Mouse (Mus musculus) ES-E14 (cell line): ENCODE measurements around the gene Tm2d3.

Source experiments
- CHD2 ChIP-seq: IDR thresholded peaks from 2 replicates; pipeline ENCODE4 v1.6.1; 2014; ENCODE audit warnings: mild to moderate bottlenecking, low read depth, low read length, inconsistent platforms
- HCFC1 ChIP-seq: IDR thresholded peaks from 2 replicates; pipeline ENCODE4 v1.6.1; 2012; ENCODE audit warnings: low read length, inconsistent platforms, borderline replicate concordance; ENCODE audit not compliant: insufficient read depth
- ZC3H11A ChIP-seq: IDR thresholded peaks from 2 replicates; pipeline ENCODE4 v1.6.1; 2012; ENCODE audit warnings: low read depth, mild to moderate bottlenecking, inconsistent platforms, low read length, borderline replicate concordance
- ZNF384 ChIP-seq: IDR thresholded peaks from 2 replicates; pipeline ENCODE4 v1.6.1; 2012; ENCODE audit warnings: low read depth, low read length, inconsistent platforms

DNA sequence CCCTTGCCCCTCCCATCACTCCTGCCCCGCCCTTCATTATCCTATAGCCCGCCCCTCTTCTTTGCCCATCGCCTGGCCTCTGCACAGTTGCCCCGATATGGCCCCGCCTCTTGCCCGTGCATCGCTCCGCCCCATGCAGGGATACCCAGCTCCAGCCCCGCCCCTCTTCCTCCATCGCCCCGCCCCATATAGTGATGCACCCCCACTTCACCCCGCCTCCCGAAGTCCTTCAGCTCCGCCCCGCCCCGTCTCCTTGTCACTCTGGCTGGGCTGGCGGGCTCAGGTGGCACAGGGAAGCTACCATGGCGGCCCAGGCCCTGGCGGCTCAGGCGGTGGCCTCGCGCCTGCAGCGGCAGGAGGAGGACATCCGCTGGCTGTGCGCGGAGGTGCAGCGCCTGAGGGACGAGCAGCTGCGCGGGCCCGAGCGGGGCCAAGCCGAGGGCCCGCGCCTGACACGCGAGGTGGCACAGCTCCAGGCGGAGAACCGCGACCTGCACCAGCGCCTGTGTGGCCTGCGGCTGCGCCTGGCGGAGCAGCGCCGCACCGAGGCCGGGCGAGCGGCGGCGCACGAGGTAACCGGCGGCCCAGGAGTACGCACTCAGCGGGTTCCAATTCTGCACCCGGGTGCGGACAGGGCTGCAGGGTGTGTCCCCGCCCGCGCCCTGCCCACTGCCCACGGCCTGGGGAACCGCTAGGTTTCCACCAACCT lies 46.2 kb upstream of the Tm2d3 start, which contains the start of gene Tarsl2:
- no peak for TF ChIP-seq ZNF384
- TF ChIP-seq CHD2 = no peak
- TF ChIP-seq HCFC1 = peak; percentile 51; the same call in 1 of the 2 replicates
- 0 out of 2 replicates have a peak, but pooled peaks have one; percentile 2 for TF ChIP-seq ZC3H11A
